Mouse (Mus musculus) kidney, adult 9 months (tissue): ENCODE data around the gene Gm28360.
"Not testable (repeated sequence)": the region's sequence is repeated elsewhere in the genome, so short reads cannot be mapped to it uniquely, and the experiment has no call there.

Experiments
- DNase-seq: peaks from one replicate; pipeline ENCODE4 v3.0.0; 2022

Gene Gm28360

GRCm38 (mm10) chr1:117829781-117830180 is at the start of gene Gm28360:
Gene Gm28360, plus strand, starts transcription at chr1:117830081.
- not testable (repeated sequence) for DNase-seq

DNA sequence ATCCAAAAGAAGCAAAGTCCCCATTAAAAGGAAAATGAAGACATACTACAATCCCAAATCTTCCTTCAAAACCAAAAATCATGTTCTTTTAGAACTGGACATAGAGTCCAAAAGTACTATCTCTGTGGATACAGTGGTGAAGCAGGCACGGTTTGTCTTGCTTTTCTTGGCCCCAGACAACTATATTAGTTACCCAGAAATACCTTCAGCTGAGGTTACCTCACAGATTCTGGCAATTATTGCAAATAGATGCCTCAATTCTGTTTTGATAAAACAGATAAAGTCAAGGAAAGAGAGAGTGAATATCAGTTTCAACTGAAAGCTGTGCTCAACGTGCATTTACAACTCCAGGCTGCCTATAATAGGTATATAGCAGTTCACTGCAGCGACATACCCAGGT is 49.0 kb upstream of the Gm28360 start, which contains the start of gene B020011L13Rik:
Gene B020011L13Rik, plus strand, starts transcription at position 301 of the 400 bp plus-strand sequence.
- DNase-seq, result not testable (repeated sequence)

DNA sequence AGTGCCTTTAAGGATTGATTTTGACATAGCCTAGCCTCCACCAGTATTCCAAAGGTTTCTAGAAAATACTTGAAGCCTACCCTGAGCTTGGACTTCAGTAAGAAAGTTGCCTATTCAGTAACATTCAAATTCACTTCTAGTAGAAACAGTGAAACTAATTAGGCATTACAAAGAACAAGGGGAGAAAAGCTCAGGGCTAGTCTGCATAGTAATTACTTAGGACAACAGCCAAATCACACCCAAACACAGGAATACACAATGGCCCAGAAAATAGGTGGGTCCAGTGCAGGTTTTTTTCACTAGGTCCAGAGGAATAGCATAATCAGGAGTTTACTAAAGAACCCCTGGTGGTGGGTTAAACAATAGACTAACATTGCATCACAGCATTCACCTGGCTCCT is 13.6 kb upstream of the Gm28360 start:
- DNase-seq, result not testable (repeated sequence)

GRCm38 (mm10) chr1:117851718-117852117 is 21.8 kb downstream of the Gm28360 start:
- DNase-seq, result not testable (repeated sequence)
